Mouse (Mus musculus): ENCODE data around the gene Lmntd1. TPM values are rescaled to one million over a fixed set of nuclear protein-coding genes. Genes with fewer than 3 reads are reported as not detected.

Lmntd1 gene
- polyA plus RNA-seq, 1 experiment from 2014 or later: 1.1 TPM

DNA sequence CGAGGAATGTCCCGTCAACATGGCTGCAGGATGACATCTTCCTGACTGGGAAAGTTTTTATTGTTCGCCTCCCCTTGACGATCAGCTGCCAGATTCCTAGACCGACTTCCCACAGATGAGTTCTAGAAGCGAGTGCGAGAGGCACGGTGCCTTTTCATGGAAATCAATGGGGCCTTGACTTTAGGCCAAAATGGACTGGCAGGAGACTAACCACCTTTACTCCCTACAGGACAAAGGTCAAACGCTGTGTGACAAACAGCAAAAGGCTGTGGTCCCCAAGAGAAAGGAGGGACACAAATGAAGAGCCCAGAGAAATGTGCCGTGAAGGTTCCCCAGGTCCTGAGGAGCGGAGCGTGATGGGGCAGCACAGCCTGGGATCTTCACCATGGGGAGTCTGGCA is 91.5 kb downstream of the Lmntd1 start:
- no peak overlapping the region for H3K9ac ChIP-seq (ENCODE audit: low read length)
- H3K4me2 ChIP-seq (ENCODE audit: low read depth, low read length): no peak overlapping the region
- no peak overlapping the region for H3K4me3 ChIP-seq (replicated peaks; ENCODE audit: low read length)
- WGBS: 90% methylated on average over 12 of the region's 12 CpGs
- ATAC-seq (ENCODE audit: insufficient read depth, low FRiP score): no peak
- H3K27ac ChIP-seq (ENCODE audit: low read length): no peak overlapping the region
- H3K9me3 ChIP-seq (replicated peaks; ENCODE audit: control insufficient read depth, low read length): no peaks in the 10 kb centered on the region
- H3K4me1 ChIP-seq (ENCODE audit: control insufficient read depth, insufficient read depth, low read length): no peaks in the 10 kb centered on the region
- H3K36me3 ChIP-seq (ENCODE audit: control insufficient read depth, insufficient read depth, low read length): no peaks in the 10 kb centered on the region
- H3K27me3 ChIP-seq (ENCODE audit: control insufficient read depth, insufficient read depth, low read length): no peaks in the 10 kb centered on the region

DNA sequence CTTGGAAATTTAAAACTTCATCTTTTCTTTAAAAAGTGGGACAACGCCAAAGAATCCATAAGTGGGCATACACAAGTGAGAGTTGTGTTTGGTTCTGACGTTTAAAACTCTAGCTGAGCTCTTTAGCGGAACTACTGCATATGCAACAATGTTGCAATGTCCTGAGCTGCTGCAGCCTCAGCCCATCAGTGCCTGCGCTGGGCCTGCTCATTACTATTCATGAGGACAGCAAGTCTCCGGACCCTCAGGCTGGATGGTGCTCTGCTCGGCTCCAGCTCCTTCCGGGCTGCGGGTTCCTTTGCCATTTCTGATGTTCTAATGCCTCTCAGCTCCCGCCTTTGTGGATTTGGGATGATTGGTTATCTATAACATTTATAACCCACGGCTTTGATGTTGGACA is 97.1 kb downstream of the Lmntd1 start:
- 45% methylated on average over 10 of the region's 10 CpGs for WGBS
- ATAC-seq (ENCODE audit: insufficient read depth, low FRiP score): no peak
- no peak overlapping the region for H3K4me2 ChIP-seq (ENCODE audit: low read depth, low read length)
- H3K27ac ChIP-seq (ENCODE audit: low read length): no peak overlapping the region
- H3K4me3 ChIP-seq (replicated peaks; ENCODE audit: low read length): no peak overlapping the region
- H3K27me3 ChIP-seq (ENCODE audit: control insufficient read depth, insufficient read depth, low read length): no peaks in the 10 kb centered on the region
- H3K9ac ChIP-seq (ENCODE audit: low read length): no peak overlapping the region
- H3K36me3 ChIP-seq (ENCODE audit: control insufficient read depth, insufficient read depth, low read length): no peaks in the 10 kb centered on the region
- peaks cover 4% of the 10 kb centered on the region; the same call in 1 of the 2 replicates for H3K4me1 ChIP-seq (ENCODE audit: control insufficient read depth, insufficient read depth, low read length)
- H3K9me3 ChIP-seq (replicated peaks; ENCODE audit: control insufficient read depth, low read length): no peaks in the 10 kb centered on the region

DNA sequence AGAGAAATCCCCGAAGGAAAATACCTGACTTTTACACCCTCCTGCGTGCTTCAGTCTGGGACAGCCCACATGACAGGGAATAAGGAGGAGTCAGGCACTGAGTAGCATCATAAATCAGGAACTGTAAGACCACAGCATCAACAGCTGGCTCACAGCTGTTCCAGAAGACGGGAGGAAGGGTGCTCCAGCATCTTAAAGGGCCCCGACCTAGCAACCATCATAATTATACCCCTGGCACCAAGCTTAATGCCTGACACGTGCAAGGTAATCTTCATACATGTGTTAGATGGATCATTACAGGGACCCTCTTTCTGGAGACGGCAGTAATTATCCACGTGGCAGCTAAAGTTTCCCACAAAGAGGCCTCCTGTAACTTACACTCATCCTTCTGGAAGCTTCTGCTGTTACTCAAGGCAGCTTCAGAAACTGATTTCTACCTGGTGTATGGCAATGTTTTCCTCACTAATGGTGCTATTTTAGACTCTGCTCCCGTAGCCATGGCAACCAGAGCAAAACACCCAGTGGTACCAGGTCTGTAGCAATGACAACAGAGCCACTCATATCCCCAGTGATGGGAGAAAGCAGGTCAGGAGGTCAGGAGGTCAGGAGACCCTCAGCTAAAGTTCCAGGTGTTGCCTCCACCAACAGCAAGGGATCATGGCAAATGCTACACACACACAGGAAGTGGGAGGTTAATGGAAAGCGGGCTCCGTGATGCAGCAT is 98.1 kb downstream of the Lmntd1 start:
- Histone ChIP-seq H3K36me3 (ENCODE audit: control insufficient read depth, insufficient read depth, low read length) (no peaks in the 10 kb centered on the region), H3K27me3 (ENCODE audit: control insufficient read depth, insufficient read depth, low read length) (no peaks in the 10 kb centered on the region), H3K9me3 (replicated peaks; ENCODE audit: control insufficient read depth, low read length) (no peaks in the 10 kb centered on the region), H3K4me3 (replicated peaks; ENCODE audit: low read length) (no peak overlapping the region), H3K27ac (ENCODE audit: low read length) (peak overlapping the region; percentile 14; the same call in 1 of the 2 replicates), H3K9ac (ENCODE audit: low read length) (no peak overlapping the region), H3K4me1 (ENCODE audit: control insufficient read depth, insufficient read depth, low read length) (peaks cover 4% of the 10 kb centered on the region; the same call in 1 of the 2 replicates), H3K4me2 (ENCODE audit: low read depth, low read length) (peak overlapping the region; percentile 6; the same call in 1 of the 2 replicates)
- peak; percentile 75 for ATAC-seq (ENCODE audit: insufficient read depth, low FRiP score)
- WGBS: 50% methylated on average over 10 of the region's 10 CpGs

DNA sequence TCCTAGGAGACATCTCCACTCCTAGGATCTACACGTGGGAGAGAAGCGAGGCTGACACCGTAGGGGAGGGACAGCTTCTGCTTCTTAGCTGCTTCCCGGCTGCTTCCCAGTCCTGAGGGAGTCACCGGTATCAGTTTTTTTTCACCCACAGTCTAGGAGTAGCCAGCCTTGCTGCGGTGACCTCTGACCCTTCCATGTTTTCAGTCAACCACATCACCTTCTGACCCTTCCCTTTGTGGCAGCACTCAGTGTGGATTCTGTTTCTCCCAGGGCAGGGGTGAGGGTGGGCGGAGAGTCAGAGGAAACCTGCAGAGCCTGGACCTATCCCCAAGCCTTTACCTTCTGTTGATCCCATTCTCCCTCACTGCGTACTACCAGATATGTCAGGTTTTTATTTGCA is 102.9 kb downstream of the Lmntd1 start:
- no peak for ATAC-seq (ENCODE audit: insufficient read depth, low FRiP score)
- no peak overlapping the region for H3K4me2 ChIP-seq (ENCODE audit: low read depth, low read length)
- H3K27me3 ChIP-seq (ENCODE audit: control insufficient read depth, insufficient read depth, low read length): no peaks in the 10 kb centered on the region
- H3K9ac ChIP-seq (ENCODE audit: low read length): no peak overlapping the region
- H3K36me3 ChIP-seq (ENCODE audit: control insufficient read depth, insufficient read depth, low read length): no peaks in the 10 kb centered on the region
- H3K4me3 ChIP-seq (replicated peaks; ENCODE audit: low read length): no peak overlapping the region
- no peak overlapping the region for H3K27ac ChIP-seq (ENCODE audit: low read length)
- 44% methylated on average over 8 of the region's 8 CpGs for WGBS
- peaks cover 3% of the 10 kb centered on the region; the same call in 1 of the 2 replicates for H3K4me1 ChIP-seq (ENCODE audit: control insufficient read depth, insufficient read depth, low read length)
- H3K9me3 ChIP-seq (replicated peaks; ENCODE audit: control insufficient read depth, low read length): no peaks in the 10 kb centered on the region

DNA sequence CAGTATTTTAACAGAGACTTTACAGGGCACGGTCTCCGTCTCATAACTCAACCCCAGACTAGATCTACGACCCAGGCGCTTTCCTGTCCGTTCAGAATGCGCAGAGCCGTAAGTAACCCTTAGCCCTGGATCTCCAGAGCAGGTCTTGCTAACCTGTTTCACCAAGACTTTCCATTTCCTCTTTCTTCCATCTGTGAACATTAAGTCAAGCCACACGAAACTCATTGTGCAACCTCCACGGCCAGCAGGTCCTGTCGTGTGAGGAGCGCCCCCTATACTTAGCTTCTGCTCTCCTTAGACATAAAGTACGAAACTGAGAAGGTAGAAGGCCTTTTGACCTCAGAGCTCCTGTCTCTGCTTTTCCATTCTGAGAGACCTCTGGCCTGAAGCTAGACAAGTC is 105.3 kb downstream of the Lmntd1 start:
- no peak for ATAC-seq (ENCODE audit: insufficient read depth, low FRiP score)
- no peaks in the 10 kb centered on the region for H3K27me3 ChIP-seq (ENCODE audit: control insufficient read depth, insufficient read depth, low read length)
- H3K4me1 ChIP-seq (ENCODE audit: control insufficient read depth, insufficient read depth, low read length): no peaks in the 10 kb centered on the region
- 0 out of 2 replicates have a peak, but pooled peaks cover 1% of the 10 kb centered on the region for H3K9me3 ChIP-seq (replicated peaks; ENCODE audit: control insufficient read depth, low read length)
- H3K9ac ChIP-seq (ENCODE audit: low read length): no peak overlapping the region
- no peak overlapping the region for H3K27ac ChIP-seq (ENCODE audit: low read length)
- no peak overlapping the region for H3K4me2 ChIP-seq (ENCODE audit: low read depth, low read length)
- no peak overlapping the region for H3K4me3 ChIP-seq (replicated peaks; ENCODE audit: low read length)
- no peaks in the 10 kb centered on the region for H3K36me3 ChIP-seq (ENCODE audit: control insufficient read depth, insufficient read depth, low read length)
- 80% methylated on average over 12 of the region's 12 CpGs for WGBS

DNA sequence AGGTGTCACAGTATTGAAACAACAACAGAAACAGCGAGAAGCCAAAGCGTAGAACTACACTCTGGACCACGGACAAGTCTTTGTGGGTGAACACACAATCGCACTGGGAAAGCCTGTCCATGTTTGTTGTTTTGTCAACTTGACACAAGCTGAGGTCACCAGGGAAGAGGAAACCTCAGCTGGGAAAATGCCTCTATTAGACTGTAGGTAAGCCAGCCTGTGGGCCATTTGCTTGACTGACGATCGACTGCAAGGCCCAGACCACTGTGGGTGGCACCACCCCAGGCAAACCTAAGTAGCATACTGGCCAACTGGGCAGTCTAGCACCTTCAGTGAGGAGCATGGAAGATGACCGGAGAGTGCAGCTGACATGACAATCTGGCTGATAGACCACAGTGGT is 112.4 kb downstream of the Lmntd1 start:
- 88% methylated on average over 7 of the region's 7 CpGs for WGBS
- ATAC-seq (ENCODE audit: insufficient read depth, low FRiP score): no peak
- H3K27ac ChIP-seq (ENCODE audit: low read length): no peak overlapping the region

DNA sequence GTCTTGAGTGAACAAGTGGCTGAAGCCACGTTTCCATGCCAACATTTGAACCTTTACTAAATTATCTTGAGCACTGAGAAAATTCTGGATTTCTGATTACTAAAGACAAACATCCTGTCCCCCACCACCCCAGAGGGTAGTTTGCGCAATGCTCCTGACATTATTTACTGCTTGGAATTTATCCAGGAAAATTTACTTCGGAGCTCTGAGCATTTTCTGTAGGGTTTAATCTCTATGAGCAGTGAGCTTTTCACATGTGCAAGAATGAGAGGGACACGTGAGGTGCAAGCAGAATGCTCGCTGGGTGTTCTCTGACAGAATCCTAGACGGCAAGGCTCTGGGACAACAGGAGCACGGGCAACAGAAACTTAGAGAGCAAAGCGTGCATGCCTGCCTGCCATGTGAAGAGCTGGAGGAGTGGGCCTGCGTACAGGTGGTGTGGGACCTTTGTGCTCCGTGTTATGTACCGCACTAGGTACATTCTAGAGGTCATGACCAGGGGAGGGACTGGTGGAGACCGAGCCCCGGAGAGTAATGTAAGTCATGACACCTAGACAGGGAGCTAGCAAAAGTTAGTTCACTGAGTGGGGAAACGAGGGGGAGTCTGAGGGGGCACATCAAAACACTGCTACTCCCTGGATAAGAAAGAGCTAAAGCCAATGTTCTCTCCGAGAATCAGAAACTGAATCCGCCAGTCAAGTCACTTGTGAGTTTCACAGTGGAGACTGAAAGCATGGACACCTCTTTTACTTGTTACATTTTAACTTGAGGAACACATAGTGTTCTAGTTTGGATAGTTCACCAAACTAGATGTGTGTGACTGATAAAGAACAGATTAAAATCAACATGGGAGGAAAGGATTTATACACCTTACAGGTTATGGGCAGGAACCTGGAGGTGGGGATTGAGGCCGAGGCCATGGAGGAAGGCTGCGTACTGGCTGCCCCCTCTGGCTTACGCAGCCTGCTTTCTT is 114.3 kb downstream of the Lmntd1 start:
- WGBS: 58% methylated on average over 19 of the region's 19 CpGs
- 0 out of 2 replicates have a peak, but pooled peaks cover 4% of the 10 kb centered on the region for H3K9me3 ChIP-seq (replicated peaks; ENCODE audit: control insufficient read depth, low read length)
- H3K27me3 ChIP-seq (ENCODE audit: control insufficient read depth, insufficient read depth, low read length): no peaks in the 10 kb centered on the region
- H3K27ac ChIP-seq (ENCODE audit: low read length): no peak overlapping the region
- H3K36me3 ChIP-seq (ENCODE audit: control insufficient read depth, insufficient read depth, low read length): no peaks in the 10 kb centered on the region
- no peak overlapping the region for H3K4me3 ChIP-seq (replicated peaks; ENCODE audit: low read length)
- H3K4me1 ChIP-seq (ENCODE audit: control insufficient read depth, insufficient read depth, low read length): peaks cover 4% of the 10 kb centered on the region; the same call in 1 of the 2 replicates
- no peak for ATAC-seq (ENCODE audit: insufficient read depth, low FRiP score)
- no peak overlapping the region for H3K9ac ChIP-seq (ENCODE audit: low read length)
- no peak overlapping the region for H3K4me2 ChIP-seq (ENCODE audit: low read depth, low read length)

More for the DNA sequence above, 112.4 kb downstream of the Lmntd1 start:
- H3K36me3 ChIP-seq (ENCODE audit: control insufficient read depth, insufficient read depth, low read length): no peaks in the 10 kb centered on the region
- H3K4me1 ChIP-seq (ENCODE audit: control insufficient read depth, insufficient read depth, low read length): peaks cover 4% of the 10 kb centered on the region; the same call in 1 of the 2 replicates
- no peak overlapping the region for H3K4me3 ChIP-seq (replicated peaks; ENCODE audit: low read length)
- H3K9me3 ChIP-seq (replicated peaks; ENCODE audit: control insufficient read depth, low read length): 0 out of 2 replicates have a peak, but pooled peaks cover 4% of the 10 kb centered on the region
- no peak overlapping the region for H3K9ac ChIP-seq (ENCODE audit: low read length)
- H3K27me3 ChIP-seq (ENCODE audit: control insufficient read depth, insufficient read depth, low read length): no peaks in the 10 kb centered on the region
- H3K4me2 ChIP-seq (ENCODE audit: low read depth, low read length): no peak overlapping the region

DNA sequence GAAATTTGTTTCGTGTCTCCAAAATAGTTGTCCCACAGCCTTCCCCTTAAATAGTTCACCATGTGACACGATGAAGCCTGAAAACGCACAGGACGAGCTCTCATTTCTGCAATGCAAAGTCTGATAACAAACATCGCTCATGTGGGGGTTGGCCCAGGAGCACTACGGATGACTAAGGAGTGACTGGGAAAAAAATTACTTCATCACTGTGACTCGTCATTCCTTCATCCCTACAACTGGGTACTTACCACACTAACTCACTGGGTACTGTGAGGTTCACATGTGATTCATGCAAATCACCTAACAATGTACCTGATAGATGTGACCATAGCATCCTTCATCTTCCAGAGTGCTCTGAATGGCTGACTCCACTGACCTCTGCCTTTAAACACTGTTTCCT is 118.4 kb downstream of the Lmntd1 start:
- H3K4me2 ChIP-seq (ENCODE audit: low read depth, low read length): no peak overlapping the region
- H3K4me1 ChIP-seq (ENCODE audit: control insufficient read depth, insufficient read depth, low read length): peaks cover 4% of the 10 kb centered on the region; the same call in 1 of the 2 replicates
- H3K9ac ChIP-seq (ENCODE audit: low read length): no peak overlapping the region
- H3K36me3 ChIP-seq (ENCODE audit: control insufficient read depth, insufficient read depth, low read length): no peaks in the 10 kb centered on the region
- 90% methylated on average over 7 of the region's 7 CpGs for WGBS
- H3K4me3 ChIP-seq (replicated peaks; ENCODE audit: low read length): no peak overlapping the region
- H3K9me3 ChIP-seq (replicated peaks; ENCODE audit: control insufficient read depth, low read length): no peaks in the 10 kb centered on the region
- no peak for ATAC-seq (ENCODE audit: insufficient read depth, low FRiP score)
- no peaks in the 10 kb centered on the region for H3K27me3 ChIP-seq (ENCODE audit: control insufficient read depth, insufficient read depth, low read length)
- H3K27ac ChIP-seq (ENCODE audit: low read length): no peak overlapping the region

DNA sequence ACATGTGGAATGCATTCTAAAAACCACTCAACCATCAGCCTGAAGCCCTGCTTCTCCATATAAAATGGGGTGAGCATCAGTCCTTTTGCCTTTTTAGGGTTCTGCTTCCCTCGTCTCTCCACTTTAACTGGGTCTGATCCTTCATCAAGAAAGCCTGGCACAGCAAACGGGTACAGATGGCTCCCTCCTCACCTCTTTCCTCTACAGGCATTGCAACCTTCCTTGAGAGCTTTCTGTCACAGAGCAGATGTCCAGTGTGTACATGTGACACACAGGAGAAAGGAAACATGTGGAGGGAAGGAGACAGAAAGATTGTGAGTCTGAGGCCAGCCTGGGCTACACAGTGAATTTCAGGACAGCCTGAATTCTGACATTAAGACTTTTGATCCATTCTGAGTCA is 125.9 kb downstream of the Lmntd1 start:
- Histone ChIP-seq H3K27me3 (ENCODE audit: control insufficient read depth, insufficient read depth, low read length) (no peaks in the 10 kb centered on the region), H3K9ac (ENCODE audit: low read length) (no peak overlapping the region), H3K4me3 (replicated peaks; ENCODE audit: low read length) (no peak overlapping the region), H3K9me3 (replicated peaks; ENCODE audit: control insufficient read depth, low read length) (no peaks in the 10 kb centered on the region), H3K4me1 (ENCODE audit: control insufficient read depth, insufficient read depth, low read length) (0 out of 2 replicates have a peak, but pooled peaks cover 4% of the 10 kb centered on the region), H3K36me3 (ENCODE audit: control insufficient read depth, insufficient read depth, low read length) (no peaks in the 10 kb centered on the region), H3K27ac (ENCODE audit: low read length) (no peak overlapping the region), H3K4me2 (ENCODE audit: low read depth, low read length) (no peak overlapping the region)
- WGBS: 62% methylated on average over 2 of the region's 2 CpGs
- no peak for ATAC-seq (ENCODE audit: insufficient read depth, low FRiP score)

Data from stomach, embryonic 16.5 days (tissue).